Mouse (Mus musculus) G1E (cell line): ENCODE measurements around the gene Slc24a3. TPM values are rescaled to one million over a fixed set of nuclear protein-coding genes. Genes with fewer than 3 reads are reported as not detected.

ENCODE experiments used
- ATAC-seq: 2 replicates; pipeline ENCODE4 v1.8.0; 2016; ENCODE audit warnings: mild to moderate bottlenecking; ENCODE audit not compliant: insufficient number of reproducible peaks, poor library complexity, low FRiP score, severe bottlenecking; ENCODE audit errors: extremely low read depth
- DNase-seq: peaks from one replicate; pipeline ENCODE4 v3.0.0; 2012; ENCODE audit warnings: low spot score
- H3K27me3 ChIP-seq: 2 replicates; pipeline ENCODE4 v1.6.1; 2012; ENCODE audit warnings: mild to moderate bottlenecking, low read length, inconsistent platforms; ENCODE audit not compliant: insufficient read depth
- H3K36me3 ChIP-seq: replicated peaks from 2 replicates; pipeline ENCODE3; 2012; ENCODE audit warnings: mild to moderate bottlenecking, inconsistent platforms
- H3K4me1 ChIP-seq: 2 replicates; pipeline ENCODE4 v1.6.1; 2012; ENCODE audit warnings: low read depth, low read length, inconsistent platforms, mixed read lengths; ENCODE audit not compliant: insufficient read depth
- H3K4me3 ChIP-seq: 2 replicates; pipeline ENCODE4 v1.5.1; 2012; ENCODE audit warnings: low read depth, mild to moderate bottlenecking, inconsistent platforms, low read length, moderate library complexity, mixed read lengths
- H3K9me3 ChIP-seq: replicated peaks from 2 replicates; pipeline ENCODE4 v1.6.1; 2012; ENCODE audit warnings: inconsistent platforms
- CTCF ChIP-seq: IDR thresholded peaks from 2 replicates; pipeline ENCODE4 v1.5.1; 2012; ENCODE audit warnings: low read depth, low read length, inconsistent platforms, mixed read lengths
- GATA1 ChIP-seq: IDR thresholded peaks from 2 replicates; pipeline ENCODE4 v1.6.1; 2012; ENCODE audit warnings: borderline replicate concordance, low read length, inconsistent platforms, mixed read lengths
- GATA2 ChIP-seq: IDR thresholded peaks from 2 replicates; pipeline ENCODE4 v1.6.1; 2012; ENCODE audit warnings: low read depth, low read length, inconsistent platforms, borderline replicate concordance
- POLR2AphosphoS5 ChIP-seq: IDR thresholded peaks from 2 replicates; pipeline ENCODE4 v1.6.1; 2012; ENCODE audit warnings: low read depth, low read length, inconsistent platforms; ENCODE audit not compliant: insufficient replicate concordance
- TAL1 ChIP-seq: conservative IDR thresholded peaks from 2 replicates; pipeline ENCODE4 v1.6.1; 2012; ENCODE audit warnings: low read depth, low read length, inconsistent platforms, mixed read lengths
- polyA plus RNA-seq: library from polyadenylated mRNA; stranded (reverse); fragments of >175 nt; gene quantifications from 2 replicates; pipeline ENCODE4 v1.2.3, GENCODE M21; 2012
- total RNA-seq, 2 experiments: library from RNA; stranded (forward) in 1 of 2; stranded (reverse) in 1 of 2; fragments of 200-1000 nt in 1 of 2; fragments of >200 nt in 1 of 2; fragmentation: Nextera tagmentation in 1 of 2; gene quantifications; 2 replicates each; pipeline ENCODE4 v1.2.3; 2014 to 2017

Gene Slc24a3
- total and polyA plus RNA-seq, 3 experiments = 0.16 TPM; not detected in 2

DNA sequence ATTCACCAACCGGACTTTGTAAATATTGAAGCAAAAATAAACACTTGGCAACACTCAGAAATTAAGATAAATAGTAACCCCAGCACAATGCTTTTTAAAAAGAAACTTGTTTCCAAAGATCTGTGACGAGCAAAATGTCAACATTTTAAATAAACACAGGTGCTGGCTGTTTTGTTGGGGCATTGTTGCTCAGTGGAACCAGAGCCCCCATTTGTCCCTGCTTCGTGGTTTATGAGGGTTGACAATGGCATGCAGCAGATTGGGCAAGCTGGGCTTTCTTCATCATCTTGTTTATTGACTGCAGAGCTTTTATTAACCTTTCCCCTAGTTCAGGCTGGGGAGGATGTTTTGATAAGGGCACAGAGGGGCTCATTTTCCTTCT is 509.0 kb downstream of the Slc24a3 start:
- no peaks in the 10 kb centered on the region for H3K4me1 ChIP-seq
- TF ChIP-seq GATA1 (no peak), GATA2 (no peak), POLR2AphosphoS5 (no peak), CTCF (no peak), TAL1 (no peak)
- no peaks in the 10 kb centered on the region for H3K36me3 ChIP-seq
- no peaks in the 10 kb centered on the region for H3K27me3 ChIP-seq
- H3K4me3 ChIP-seq = no peak overlapping the region
- ATAC-seq (no peak), DNase-seq (no peak)
- peaks cover 67% of the 10 kb centered on the region for H3K9me3 ChIP-seq

DNA sequence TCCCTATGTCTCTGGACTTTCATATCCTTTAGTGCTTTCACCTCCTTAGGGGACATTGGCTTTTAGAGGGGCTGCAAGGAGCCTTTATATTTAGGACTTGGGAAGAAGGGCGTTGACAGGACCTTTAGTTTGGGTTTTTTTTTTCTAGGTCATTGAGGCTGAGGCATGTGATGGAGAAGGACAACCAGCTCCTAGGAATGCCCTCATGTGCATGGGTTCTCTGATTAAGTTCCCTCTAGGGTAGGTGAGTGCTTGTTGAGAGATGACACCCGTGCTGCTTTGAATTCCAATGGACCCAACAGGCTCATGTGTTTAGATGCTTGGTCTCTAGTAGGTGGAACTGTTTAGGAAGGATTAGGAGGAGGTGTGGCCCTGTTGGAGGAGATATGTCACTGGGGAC is 509.4 kb downstream of the Slc24a3 start:
- Histone ChIP-seq H3K4me3 (no peak overlapping the region), H3K4me1 (no peaks in the 10 kb centered on the region), H3K27me3 (no peaks in the 10 kb centered on the region), H3K9me3 (peaks cover 65% of the 10 kb centered on the region), H3K36me3 (no peaks in the 10 kb centered on the region)
- DNase-seq (no peak), ATAC-seq (no peak)
- no peak for TF ChIP-seq TAL1
- no peak for TF ChIP-seq CTCF
- TF ChIP-seq POLR2AphosphoS5 = no peak
- TF ChIP-seq GATA2 = no peak
- TF ChIP-seq GATA1 = no peak

DNA sequence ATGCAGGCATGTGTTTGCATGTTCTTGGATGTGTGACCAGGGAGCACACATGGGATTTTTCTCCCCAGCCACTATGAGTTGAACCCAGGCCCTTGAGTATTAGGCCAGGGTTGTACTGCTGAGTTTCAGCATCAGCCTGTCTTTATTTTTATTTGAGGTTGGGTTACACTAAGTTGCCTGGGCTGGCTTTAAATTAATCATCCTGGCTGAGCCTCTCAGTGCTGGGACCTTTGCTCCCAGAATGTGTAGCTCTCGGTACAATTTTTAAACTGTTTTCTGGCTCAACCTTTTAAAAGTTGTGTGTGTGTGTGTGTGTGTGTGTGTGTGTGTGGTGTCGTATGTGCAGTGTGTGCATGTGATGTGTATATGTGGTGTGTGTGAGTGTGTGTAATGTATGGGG is 512.6 kb downstream of the Slc24a3 start:
- no peak for TF ChIP-seq TAL1
- no peak for TF ChIP-seq POLR2AphosphoS5
- no peak for TF ChIP-seq CTCF
- TF ChIP-seq GATA1 = no peak
- TF ChIP-seq GATA2 = no peak

DNA sequence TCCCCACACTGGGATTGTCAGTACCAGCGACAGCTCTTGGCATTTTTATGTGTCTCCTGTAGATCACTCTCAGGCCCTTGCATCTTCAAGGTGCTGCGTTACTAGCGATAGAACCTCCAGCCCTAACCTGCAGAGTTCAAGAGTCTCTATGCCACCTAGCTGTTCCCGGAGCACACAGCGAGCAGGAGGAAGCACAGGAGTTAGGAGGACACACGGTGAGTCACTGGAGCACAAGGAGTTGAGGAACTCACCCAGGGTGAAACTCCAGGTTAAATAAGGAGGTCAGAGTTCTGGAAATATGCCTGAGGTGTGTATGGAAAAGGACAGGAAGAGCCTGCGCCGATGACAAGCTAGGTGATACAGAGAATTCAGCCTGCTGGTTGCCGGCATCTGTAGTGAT is 513.2 kb downstream of the Slc24a3 start:
- ATAC-seq = no peak
- H3K4me3 ChIP-seq = no peak overlapping the region
- H3K9me3 ChIP-seq = peaks cover 71% of the 10 kb centered on the region

More for the DNA sequence above, 512.6 kb downstream of the Slc24a3 start:
- H3K9me3 ChIP-seq = peaks cover 74% of the 10 kb centered on the region
- H3K4me3 ChIP-seq = no peak overlapping the region
- ATAC-seq (no peak), DNase-seq (no peak)
- H3K36me3 ChIP-seq = no peaks in the 10 kb centered on the region
- no peaks in the 10 kb centered on the region for H3K4me1 ChIP-seq
- H3K27me3 ChIP-seq = no peaks in the 10 kb centered on the region

DNA sequence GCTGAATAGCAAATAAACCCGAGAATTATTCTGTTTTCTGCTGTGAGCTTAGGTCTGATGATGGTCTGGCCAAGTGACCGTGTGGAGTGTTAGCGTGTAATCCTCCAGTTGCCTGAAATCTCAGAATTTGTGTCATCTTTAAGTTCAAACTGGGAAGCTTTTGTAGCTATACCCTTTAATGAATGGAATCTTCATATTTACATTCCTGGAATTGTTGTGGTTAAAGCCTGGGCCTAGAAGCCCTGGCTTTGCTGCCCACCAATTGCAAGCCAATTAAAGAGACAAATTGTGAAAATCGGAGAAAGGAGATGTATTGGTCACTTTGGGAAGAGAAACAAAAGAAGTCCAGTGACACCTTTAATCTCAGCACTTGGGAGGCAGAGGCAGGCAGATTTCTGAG is 514.1 kb downstream of the Slc24a3 start:
- DNase-seq (no peak), ATAC-seq (no peak)
- no peaks in the 10 kb centered on the region for H3K4me1 ChIP-seq
- no peak for TF ChIP-seq GATA2
- TF ChIP-seq CTCF = no peak
- TF ChIP-seq GATA1 = no peak
- no peak for TF ChIP-seq TAL1
- no peak for TF ChIP-seq POLR2AphosphoS5
- no peak overlapping the region for H3K4me3 ChIP-seq
- H3K27me3 ChIP-seq = no peaks in the 10 kb centered on the region
- H3K9me3 ChIP-seq = peaks cover 71% of the 10 kb centered on the region
- H3K36me3 ChIP-seq = no peaks in the 10 kb centered on the region

More for the DNA sequence above, 513.2 kb downstream of the Slc24a3 start:
- Histone ChIP-seq H3K36me3 (no peaks in the 10 kb centered on the region), H3K4me1 (no peaks in the 10 kb centered on the region), H3K27me3 (no peaks in the 10 kb centered on the region)
- no peak for TF ChIP-seq GATA2
- TF ChIP-seq GATA1 = no peak
- no peak for TF ChIP-seq TAL1
- no peak for TF ChIP-seq CTCF
- TF ChIP-seq POLR2AphosphoS5 = no peak
- no peak for DNase-seq

DNA sequence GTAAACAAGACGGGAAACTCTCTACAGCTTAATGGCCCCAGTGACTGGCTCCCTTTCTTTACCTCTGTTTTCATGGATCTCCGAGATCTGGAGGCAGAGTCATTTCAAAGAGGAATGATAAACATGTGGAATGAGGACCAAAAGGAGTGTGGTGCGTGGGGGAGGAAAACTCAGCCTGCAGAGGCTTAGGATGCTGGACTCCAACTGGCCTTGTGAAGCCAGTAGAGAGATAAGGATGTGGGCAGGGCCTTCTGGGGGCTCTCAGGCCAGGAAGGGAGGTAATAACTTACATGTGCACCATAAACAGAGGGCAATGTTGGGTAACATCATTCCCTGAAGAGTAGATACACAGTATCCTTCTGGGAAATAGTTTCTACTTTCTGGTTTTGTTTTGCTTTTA is 515.4 kb downstream of the Slc24a3 start:
- Histone ChIP-seq H3K4me1 (no peaks in the 10 kb centered on the region), H3K4me3 (no peak overlapping the region), H3K9me3 (peaks cover 61% of the 10 kb centered on the region), H3K27me3 (no peaks in the 10 kb centered on the region), H3K36me3 (no peaks in the 10 kb centered on the region)
- DNase-seq (no peak), ATAC-seq (no peak)
- TF ChIP-seq TAL1 = no peak
- no peak for TF ChIP-seq POLR2AphosphoS5
- no peak for TF ChIP-seq CTCF
- TF ChIP-seq GATA1 = no peak
- no peak for TF ChIP-seq GATA2
